Mouse (Mus musculus): ENCODE data around the gene Upk3a. TPM values are rescaled to one million over a fixed set of nuclear protein-coding genes. Genes with fewer than 3 reads are reported as not detected.
A peak's percentile ranks its signal among the peaks of the same experiment; 100 is the strongest.

Upk3a gene
- total RNA-seq (2022): under 1 TPM in 1 of 4 experiments, not detected in 3; 0.71 TPM

GRCm38 (mm10) chr15:85016951-85017664 is at the start of gene Upk3a:
TSS of gene Upk3a (plus strand) at chr15:85017141.
- no peak for DNase-seq (ENCODE audit: low spot score in 2 of 2)

- DNase-seq (ENCODE audit: low spot score in 2 of 2): no peak
Observed at GRCm38 (mm10) chr15:84968534-84968933, 48.4 kb upstream of the Upk3a start.

DNA sequence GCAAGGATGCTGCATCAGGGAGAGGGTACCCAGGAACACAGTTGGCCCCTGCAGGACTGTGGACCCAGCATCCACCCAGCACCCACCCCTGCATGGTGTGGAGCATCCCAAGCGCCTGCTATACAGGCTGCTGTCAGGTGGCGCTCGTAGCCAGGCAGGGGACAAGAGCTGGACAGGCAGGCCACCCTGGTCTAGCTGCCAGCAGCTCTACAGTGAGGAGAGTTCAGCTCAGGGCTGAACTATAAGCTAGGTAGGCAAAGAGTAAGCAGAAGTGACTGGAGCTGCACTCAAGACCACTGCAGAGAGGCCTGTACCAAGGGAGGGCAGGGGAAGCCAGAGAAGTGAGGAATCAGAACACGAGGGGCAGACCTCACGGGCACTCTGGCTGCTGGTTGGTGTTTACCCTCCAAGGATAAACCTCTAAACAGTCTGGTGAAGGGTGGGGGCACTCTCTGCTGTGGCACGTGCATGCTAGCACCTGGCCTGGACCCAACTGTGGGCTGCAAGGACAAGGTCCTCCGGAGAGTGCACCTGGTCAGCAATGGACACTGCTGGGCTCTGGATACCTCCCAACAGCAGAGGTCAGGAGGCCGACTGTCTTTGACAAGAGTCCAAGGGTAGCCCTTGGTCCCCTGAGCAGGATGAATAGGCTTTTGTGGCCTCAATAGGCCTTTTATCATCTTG is 43.9 kb upstream of the Upk3a start:
- DNase-seq (ENCODE audit: low spot score in 2 of 2): peak in 1 of 2 experiments; percentile 73

- no peak for DNase-seq (ENCODE audit: low spot score in 2 of 2)
Observed at GRCm38 (mm10) chr15:84973544-84973871, 43.4 kb upstream of the Upk3a start.

- DNase-seq (ENCODE audit: low spot score in 2 of 2): peak; percentile 64 to 78
Observed at GRCm38 (mm10) chr15:84975729-84976128, 41.2 kb upstream of the Upk3a start.

- DNase-seq (ENCODE audit: low spot score in 2 of 2): no peak
Observed at GRCm38 (mm10) chr15:84981609-84982313, 35.2 kb upstream of the Upk3a start.

- no peak for DNase-seq (ENCODE audit: low spot score in 2 of 2)
Observed at GRCm38 (mm10) chr15:84982888-84983287, 34.1 kb upstream of the Upk3a start.

- no peak for DNase-seq (ENCODE audit: low spot score in 2 of 2)
Observed at GRCm38 (mm10) chr15:84983721-84984120, 33.2 kb upstream of the Upk3a start.

DNA sequence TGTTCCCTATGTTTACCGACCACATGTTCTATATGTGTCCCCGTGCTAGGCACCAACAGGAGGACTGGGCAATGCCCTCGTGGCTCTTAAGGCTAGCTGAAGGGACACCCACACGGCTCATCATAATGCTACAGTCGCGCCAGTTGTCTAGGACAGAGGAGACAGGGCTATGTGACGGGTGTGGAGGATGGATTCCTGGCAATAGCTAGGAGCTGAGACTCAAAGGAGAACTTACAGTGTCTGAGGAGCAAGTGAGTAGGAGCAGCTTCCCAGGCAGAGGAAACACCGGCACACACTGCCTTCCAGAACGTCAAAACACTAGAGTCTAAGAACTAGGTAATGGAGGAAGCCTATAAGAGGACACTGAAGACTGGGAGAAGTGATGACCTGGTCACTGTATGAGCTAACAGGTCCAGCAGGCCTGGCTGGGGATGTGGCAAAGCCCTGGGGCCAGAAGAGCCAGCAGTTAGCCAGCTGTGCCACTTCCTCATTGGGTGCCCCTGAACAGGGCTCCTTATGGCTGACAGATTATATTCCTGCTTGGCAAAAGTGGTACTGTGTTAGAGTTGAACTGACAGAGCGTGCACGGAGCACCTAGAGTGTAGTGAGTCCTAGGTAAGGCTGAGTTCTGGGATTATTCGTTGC is 31.3 kb upstream of the Upk3a start:
- DNase-seq (ENCODE audit: low spot score in 2 of 2): no peak

- no peak for DNase-seq (ENCODE audit: low spot score in 2 of 2)
Observed at GRCm38 (mm10) chr15:84986171-84987019, 30.5 kb upstream of the Upk3a start.

DNA sequence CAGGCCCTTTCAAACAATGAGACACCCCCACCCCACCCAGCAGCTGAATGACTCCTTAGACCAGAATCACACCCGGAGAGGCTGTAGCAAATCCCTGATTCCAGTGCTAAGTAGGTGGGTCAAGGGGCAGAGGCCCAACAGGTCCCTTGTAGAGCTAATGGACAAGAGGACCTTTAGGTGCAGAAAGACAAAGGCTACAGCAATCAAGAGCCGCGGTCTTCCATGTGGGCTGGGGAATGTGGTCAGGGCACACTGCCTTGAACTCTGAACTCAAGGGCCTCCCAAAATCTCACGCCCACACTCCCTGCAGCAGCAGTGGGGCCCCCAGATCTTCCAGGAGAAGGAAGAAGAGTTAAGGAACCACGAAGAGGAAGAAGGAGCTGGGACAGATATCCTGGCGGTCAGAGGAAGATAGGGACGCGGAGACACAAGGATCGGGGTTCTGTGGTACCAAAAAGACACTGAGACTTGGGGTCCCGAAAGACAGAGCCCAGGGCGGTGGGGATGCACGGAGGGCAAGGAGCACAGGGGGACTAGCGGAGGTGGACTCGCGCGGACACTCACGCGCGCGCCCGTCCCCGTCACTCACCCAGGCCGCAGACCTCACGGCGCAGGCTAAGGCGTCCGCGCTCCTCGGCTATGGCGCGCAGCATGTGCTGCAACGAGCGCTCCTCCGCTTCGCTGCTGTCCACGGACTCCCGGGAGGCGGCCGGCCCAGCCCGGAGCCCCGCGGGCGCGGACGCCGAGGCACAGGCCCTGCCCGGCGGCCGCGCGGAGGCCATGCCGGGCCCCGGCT is 29.7 kb upstream of the Upk3a start:
- DNase-seq (ENCODE audit: low spot score in 2 of 2): no peak

GRCm38 (mm10) chr15:84987874-84988825 is 28.8 kb upstream of the Upk3a start, which contains the start of gene 5031439G07Rik:
TSS of gene 5031439G07Rik (minus strand) at chr15:84988551.
- peak; percentile 82 to 88 for DNase-seq (ENCODE audit: low spot score in 2 of 2)

- no peak for DNase-seq (ENCODE audit: low spot score in 2 of 2)
Observed at GRCm38 (mm10) chr15:84989098-84989497, 27.8 kb upstream of the Upk3a start.

DNA sequence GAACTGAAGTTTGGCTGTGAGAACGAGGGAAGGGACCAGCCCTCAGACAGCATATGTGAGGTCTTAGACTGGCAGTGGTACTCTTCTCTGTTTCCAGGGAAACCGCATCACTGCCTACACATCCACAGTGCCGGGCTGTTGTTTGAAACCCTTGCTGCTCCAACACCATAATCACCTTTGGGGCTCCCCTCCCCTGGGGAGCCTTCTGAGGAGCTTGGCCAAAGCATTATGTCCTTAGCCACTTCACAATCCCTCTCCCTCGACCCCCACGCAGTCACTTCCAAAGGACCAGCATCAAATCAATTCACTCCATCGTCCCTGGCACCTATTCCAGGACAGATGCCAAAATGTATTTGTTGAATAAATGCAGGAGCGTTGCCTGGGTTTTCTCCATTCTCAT is 27.2 kb upstream of the Upk3a start:
- DNase-seq (ENCODE audit: low spot score in 2 of 2): no peak

- DNase-seq (ENCODE audit: low spot score in 2 of 2): no peak
Observed at GRCm38 (mm10) chr15:84994498-84994897, 22.4 kb upstream of the Upk3a start.

DNA sequence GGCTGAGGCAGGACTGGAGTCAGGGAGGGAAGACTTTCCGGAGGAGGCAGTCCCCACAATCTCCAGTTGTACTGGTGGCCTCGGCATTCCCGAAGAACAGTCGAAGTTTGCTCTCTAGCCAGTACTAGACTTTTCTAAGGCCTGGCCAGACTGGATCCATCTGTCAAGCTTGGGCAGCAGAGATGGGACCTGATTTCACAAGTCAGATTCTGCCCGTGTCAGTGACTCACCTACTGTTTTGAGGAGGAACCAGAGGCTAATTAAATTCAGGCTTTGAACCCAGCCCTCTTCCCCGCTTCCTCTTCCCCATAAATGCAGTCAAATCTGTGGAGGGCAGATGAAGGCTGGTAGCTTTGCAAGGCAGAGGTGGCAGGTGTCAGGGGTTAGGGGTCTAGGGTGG is 21.9 kb upstream of the Upk3a start:
- no peak for DNase-seq (ENCODE audit: low spot score in 2 of 2)

DNA sequence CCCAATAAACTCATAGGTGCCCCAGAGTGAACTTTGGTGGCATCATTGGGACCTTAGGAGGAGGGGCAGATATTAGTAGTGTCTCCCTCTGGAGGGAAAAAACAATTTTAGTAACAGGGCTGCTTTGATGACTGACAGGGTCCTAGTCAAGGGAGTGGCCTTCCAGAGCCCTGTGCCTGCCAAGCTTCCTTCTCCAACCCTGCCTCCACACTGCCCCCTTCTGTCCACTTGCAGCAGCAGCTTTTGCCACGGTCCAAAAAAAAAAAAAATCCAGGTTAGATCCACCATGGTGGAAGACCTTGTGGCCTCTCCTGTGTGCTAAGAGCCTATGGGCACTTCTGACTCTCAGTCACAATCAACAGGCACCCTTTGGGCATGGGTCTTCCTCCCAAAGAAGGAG is 21.0 kb upstream of the Upk3a start:
- no peak for DNase-seq (ENCODE audit: low spot score in 2 of 2)

DNA sequence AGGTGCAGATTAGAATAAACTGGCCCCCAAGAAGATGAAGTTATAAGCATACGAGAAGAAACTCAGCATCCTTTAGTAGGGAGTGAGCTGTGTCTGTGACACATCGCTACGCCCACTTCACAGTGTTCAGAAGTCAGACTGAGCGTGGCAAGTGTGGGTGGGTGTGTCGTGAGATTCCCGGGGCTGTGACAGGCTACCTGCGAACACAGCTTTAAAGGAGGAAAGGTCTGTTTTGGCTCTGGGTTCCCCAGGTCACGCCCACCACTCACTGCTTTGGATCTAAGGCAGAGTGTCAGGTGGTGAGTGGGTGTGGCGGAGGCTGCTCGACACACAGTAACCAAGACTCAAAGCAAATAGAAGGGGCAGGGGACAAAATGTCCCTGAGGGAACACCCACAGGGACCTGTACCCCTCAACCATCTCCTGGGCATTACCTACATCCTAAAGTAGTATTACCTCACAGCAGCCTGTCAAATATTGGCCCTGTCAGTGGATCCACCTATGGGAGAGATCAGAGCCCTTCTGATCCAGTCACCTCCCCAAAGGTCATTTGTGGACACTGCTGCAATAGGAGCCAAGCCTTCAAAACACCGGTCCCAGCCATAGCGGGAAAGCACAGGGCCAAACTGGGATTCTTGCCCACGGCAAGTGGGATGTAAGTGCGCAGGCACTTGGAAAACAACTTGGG is 19.0 kb upstream of the Upk3a start:
- DNase-seq (ENCODE audit: low spot score in 2 of 2): peak in 1 of 2 experiments; percentile 53

Measured in layer of hippocampus, adult 8-10 months (tissue).